Mouse (Mus musculus): ENCODE results near the gene Dand5. TPM values are rescaled to one million over a fixed set of nuclear protein-coding genes. Genes with fewer than 3 reads are reported as not detected.

Dand5 gene
- polyA plus RNA-seq, 1 experiment from 2014 or later: 16.9 TPM

DNA sequence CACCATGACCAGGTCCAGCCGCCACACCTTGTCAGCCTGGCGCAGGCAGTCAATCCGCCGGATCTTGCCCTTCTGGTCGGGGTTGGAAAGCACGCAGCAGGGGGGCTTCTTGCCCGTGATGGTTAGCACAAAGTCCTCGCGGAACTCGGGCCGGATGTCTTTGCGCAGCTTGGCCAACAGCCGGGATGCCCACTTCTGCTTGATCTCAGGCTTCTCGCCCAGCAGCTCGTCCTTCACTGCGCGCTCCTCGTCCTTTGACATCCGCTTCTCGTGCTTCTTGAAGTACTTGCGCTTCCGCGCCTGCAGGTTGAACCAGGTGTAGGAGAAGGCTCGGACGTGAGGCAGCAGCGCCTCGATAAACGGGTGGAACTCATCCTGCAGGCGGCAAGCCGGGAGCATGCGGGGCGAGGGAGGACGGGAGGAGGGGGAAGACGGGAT lies 50.7 kb downstream of the Dand5 start:
- 5% methylated on average over 32 of the region's 34 CpGs for WGBS

DNA sequence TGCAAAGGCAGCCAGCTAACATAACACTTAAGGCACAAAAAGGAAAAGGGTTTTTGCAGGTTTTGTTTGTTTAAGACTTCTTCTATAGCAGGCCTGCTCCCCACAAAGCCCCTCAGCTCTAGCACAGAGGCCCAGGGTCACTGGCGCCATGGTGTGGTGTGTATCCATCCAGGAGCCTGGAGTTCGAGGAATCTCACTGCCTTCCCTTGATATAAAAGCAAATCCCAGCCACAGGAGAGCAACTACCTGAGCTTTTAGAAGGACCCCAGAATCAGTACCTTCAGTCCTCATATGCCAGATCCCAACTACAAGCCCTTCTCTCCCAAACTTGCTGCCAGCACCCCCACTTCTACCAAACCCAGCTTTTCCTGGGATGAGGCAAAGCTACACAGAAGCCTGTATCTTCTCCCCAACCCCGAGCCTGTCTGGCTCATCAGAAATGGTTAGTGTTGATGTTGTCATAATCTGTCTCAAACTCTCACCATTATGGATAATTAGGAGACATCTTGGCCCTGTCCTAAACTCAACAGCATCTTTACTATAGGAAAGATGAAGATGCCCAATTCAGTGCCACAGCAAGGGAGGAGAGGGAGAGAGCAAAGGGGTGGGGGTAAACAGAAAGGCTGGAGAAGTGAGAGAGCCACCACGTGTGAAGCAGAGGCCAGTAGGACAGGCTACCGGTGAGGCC lies 51.5 kb downstream of the Dand5 start:
- WGBS: 25% methylated on average over 5 of the region's 5 CpGs
- peaks cover 17% of the 10 kb centered on the region; the same call in 1 of the 2 replicates for H3K4me1 ChIP-seq (ENCODE audit: control insufficient read depth, insufficient read depth, low read length)
- H3K27me3 ChIP-seq (ENCODE audit: control insufficient read depth, insufficient read depth, low read length): peaks cover 22% of the 10 kb centered on the region
- H3K9me3 ChIP-seq (ENCODE audit: control insufficient read depth, low read length): no peaks in the 10 kb centered on the region
- ATAC-seq (ENCODE audit: low read depth): no peak
- H3K4me3 ChIP-seq (ENCODE audit: low read depth, low read length): peak overlapping the region; percentile 27
- H3K4me2 ChIP-seq (ENCODE audit: low read depth, low read length): peak overlapping the region; percentile 47
- peak overlapping the region; percentile 48 for H3K27ac ChIP-seq (ENCODE audit: low read depth, low read length)
- no peaks in the 10 kb centered on the region for H3K36me3 ChIP-seq (ENCODE audit: control insufficient read depth, insufficient read depth, low read length)
- H3K9ac ChIP-seq (replicated peaks; ENCODE audit: low read depth, low read length): 0 out of 2 replicates have a peak overlapping the region, but pooled peaks have one; percentile 28

More for the DNA sequence above, 50.7 kb downstream of the Dand5 start:
- no peak for ATAC-seq (ENCODE audit: low read depth)
- H3K27ac ChIP-seq (ENCODE audit: low read depth, low read length): peak overlapping the region; percentile 48
- peaks cover 21% of the 10 kb centered on the region for H3K27me3 ChIP-seq (ENCODE audit: control insufficient read depth, insufficient read depth, low read length)
- peak overlapping the region; percentile 27 for H3K4me3 ChIP-seq (ENCODE audit: low read depth, low read length)
- H3K4me2 ChIP-seq (ENCODE audit: low read depth, low read length): peak overlapping the region; percentile 47
- no peaks in the 10 kb centered on the region for H3K9me3 ChIP-seq (ENCODE audit: control insufficient read depth, low read length)
- peak overlapping the region; percentile 28; the same call in 1 of the 2 replicates for H3K9ac ChIP-seq (replicated peaks; ENCODE audit: low read depth, low read length)
- no peaks in the 10 kb centered on the region for H3K36me3 ChIP-seq (ENCODE audit: control insufficient read depth, insufficient read depth, low read length)
- H3K4me1 ChIP-seq (ENCODE audit: control insufficient read depth, insufficient read depth, low read length): peaks cover 11% of the 10 kb centered on the region; the same call in 1 of the 2 replicates

GRCm38 (mm10) chr8:84770100-84770953 lies 52.3 kb downstream of the Dand5 start:
- Histone ChIP-seq H3K4me2 (ENCODE audit: low read depth, low read length) (peak overlapping the region; percentile 47), H3K9me3 (ENCODE audit: control insufficient read depth, low read length) (no peaks in the 10 kb centered on the region), H3K4me3 (ENCODE audit: low read depth, low read length) (peak overlapping the region; percentile 27), H3K4me1 (ENCODE audit: control insufficient read depth, insufficient read depth, low read length) (peaks cover 21% of the 10 kb centered on the region; the same call in 1 of the 2 replicates), H3K36me3 (ENCODE audit: control insufficient read depth, insufficient read depth, low read length) (no peaks in the 10 kb centered on the region), H3K9ac (replicated peaks; ENCODE audit: low read depth, low read length) (0 out of 2 replicates have a peak overlapping the region, but pooled peaks have one; percentile 16), H3K27ac (ENCODE audit: low read depth, low read length) (no peak overlapping the region), H3K27me3 (ENCODE audit: control insufficient read depth, insufficient read depth, low read length) (peaks cover 20% of the 10 kb centered on the region)
- ATAC-seq (ENCODE audit: low read depth): no peak
- 30% methylated on average over 12 of the region's 12 CpGs for WGBS

DNA sequence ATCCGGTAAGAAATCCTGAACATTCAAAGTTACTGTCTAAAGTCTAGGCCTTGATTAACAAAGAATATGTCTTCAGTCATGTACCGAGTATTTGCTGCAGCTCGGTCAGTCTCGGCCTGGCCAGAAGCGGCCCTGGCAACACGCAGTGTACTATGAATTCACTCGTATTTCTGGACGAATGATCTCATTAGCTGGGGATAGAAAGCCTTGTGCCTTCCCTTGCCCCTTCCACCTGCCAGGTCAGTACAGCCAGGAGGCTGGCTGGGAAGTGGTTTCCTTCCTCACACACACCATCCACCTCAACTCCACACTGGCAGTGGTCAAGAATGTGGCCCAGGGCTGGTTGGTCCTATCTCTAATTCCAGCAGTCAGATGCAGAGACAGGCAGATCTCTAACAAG lies 53.3 kb downstream of the Dand5 start:
- 70% methylated on average over 8 of the region's 8 CpGs for WGBS
- H3K4me1 ChIP-seq (ENCODE audit: control insufficient read depth, insufficient read depth, low read length): peaks cover 23% of the 10 kb centered on the region
- H3K9me3 ChIP-seq (ENCODE audit: control insufficient read depth, low read length): no peaks in the 10 kb centered on the region
- 0 out of 2 replicates have a peak overlapping the region, but pooled peaks have one; percentile 7 for H3K9ac ChIP-seq (replicated peaks; ENCODE audit: low read depth, low read length)
- peak overlapping the region; percentile 47 for H3K4me2 ChIP-seq (ENCODE audit: low read depth, low read length)
- H3K36me3 ChIP-seq (ENCODE audit: control insufficient read depth, insufficient read depth, low read length): no peaks in the 10 kb centered on the region
- H3K27ac ChIP-seq (ENCODE audit: low read depth, low read length): no peak overlapping the region
- peak overlapping the region; percentile 10; the same call in 1 of the 2 replicates for H3K4me3 ChIP-seq (ENCODE audit: low read depth, low read length)
- peaks cover 20% of the 10 kb centered on the region for H3K27me3 ChIP-seq (ENCODE audit: control insufficient read depth, insufficient read depth, low read length)
- ATAC-seq (ENCODE audit: low read depth): no peak

DNA sequence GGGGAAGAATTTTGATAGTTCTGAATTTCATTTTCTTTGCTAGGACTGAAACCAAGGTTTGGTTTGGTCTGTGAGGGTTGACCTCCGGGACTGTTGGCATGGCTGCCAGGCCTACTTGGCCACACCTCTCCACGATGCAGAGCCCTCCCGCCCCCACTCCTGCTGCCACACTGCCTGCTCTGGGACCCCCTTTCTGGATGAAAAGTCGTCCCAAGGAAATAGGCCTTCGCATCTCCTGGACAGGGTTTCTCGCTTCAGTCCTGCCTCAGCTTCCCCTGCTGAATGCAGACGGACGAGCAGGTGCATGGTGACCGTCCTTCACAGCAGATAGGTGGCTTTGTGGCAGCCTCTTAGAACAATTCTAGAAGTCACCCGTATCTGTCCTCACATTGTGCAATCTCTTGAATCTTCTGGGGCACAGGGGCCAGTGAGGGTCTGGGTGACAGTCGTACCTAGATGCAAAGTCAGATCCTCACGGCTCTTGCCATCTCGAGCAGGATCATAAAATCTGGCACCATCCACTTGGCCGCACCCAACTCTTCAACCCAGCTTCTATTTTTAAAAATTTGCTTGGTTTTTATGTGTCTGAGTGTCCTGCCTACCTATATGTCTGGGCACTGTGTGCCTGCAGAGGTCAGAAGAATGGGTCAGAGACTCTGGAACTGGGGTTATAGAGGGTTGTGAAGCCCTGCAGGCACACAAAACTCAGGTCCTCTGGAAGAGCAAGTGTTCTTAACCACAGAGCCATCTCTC lies 54.1 kb downstream of the Dand5 start:
- WGBS: 87% methylated on average over 14 of the region's 14 CpGs
- H3K4me2 ChIP-seq (ENCODE audit: low read depth, low read length): peak overlapping the region; percentile 47; the same call in 1 of the 2 replicates
- H3K4me1 ChIP-seq (ENCODE audit: control insufficient read depth, insufficient read depth, low read length): peaks cover 23% of the 10 kb centered on the region
- no peak overlapping the region for H3K4me3 ChIP-seq (ENCODE audit: low read depth, low read length)
- no peaks in the 10 kb centered on the region for H3K36me3 ChIP-seq (ENCODE audit: control insufficient read depth, insufficient read depth, low read length)
- no peak for ATAC-seq (ENCODE audit: low read depth)
- no peaks in the 10 kb centered on the region for H3K9me3 ChIP-seq (ENCODE audit: control insufficient read depth, low read length)
- H3K9ac ChIP-seq (replicated peaks; ENCODE audit: low read depth, low read length): no peak overlapping the region
- peaks cover 20% of the 10 kb centered on the region for H3K27me3 ChIP-seq (ENCODE audit: control insufficient read depth, insufficient read depth, low read length)
- no peak overlapping the region for H3K27ac ChIP-seq (ENCODE audit: low read depth, low read length)

DNA sequence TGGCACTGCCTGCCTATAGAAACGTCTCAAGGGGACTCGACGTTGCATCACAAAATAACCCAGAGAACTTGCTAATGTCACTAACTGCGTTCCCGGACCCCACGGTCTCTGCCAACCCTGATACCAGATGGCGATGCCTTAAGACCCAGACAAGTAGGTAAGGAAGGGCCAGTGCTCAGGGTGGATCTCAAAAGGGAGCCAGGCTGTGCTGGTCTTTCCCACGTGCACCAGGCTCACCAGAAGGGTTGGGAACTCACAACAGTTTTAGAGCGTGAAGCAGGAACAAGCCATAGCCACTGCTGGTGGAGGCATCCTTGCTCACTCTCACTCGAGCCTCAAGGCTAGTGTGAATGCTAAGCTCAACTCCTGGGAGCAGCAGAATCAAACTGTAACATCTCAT lies 55.4 kb downstream of the Dand5 start:
- H3K36me3 ChIP-seq (ENCODE audit: control insufficient read depth, insufficient read depth, low read length): no peaks in the 10 kb centered on the region; the same call in 1 of the 2 replicates
- no peak overlapping the region for H3K27ac ChIP-seq (ENCODE audit: low read depth, low read length)
- no peaks in the 10 kb centered on the region for H3K9me3 ChIP-seq (ENCODE audit: control insufficient read depth, low read length)
- no peak overlapping the region for H3K4me3 ChIP-seq (ENCODE audit: low read depth, low read length)
- H3K9ac ChIP-seq (replicated peaks; ENCODE audit: low read depth, low read length): no peak overlapping the region
- ATAC-seq (ENCODE audit: low read depth): no peak
- peaks cover 23% of the 10 kb centered on the region for H3K4me1 ChIP-seq (ENCODE audit: control insufficient read depth, insufficient read depth, low read length)
- H3K4me2 ChIP-seq (ENCODE audit: low read depth, low read length): no peak overlapping the region
- H3K27me3 ChIP-seq (ENCODE audit: control insufficient read depth, insufficient read depth, low read length): peaks cover 20% of the 10 kb centered on the region
- 82% methylated on average over 10 of the region's 10 CpGs for WGBS

DNA sequence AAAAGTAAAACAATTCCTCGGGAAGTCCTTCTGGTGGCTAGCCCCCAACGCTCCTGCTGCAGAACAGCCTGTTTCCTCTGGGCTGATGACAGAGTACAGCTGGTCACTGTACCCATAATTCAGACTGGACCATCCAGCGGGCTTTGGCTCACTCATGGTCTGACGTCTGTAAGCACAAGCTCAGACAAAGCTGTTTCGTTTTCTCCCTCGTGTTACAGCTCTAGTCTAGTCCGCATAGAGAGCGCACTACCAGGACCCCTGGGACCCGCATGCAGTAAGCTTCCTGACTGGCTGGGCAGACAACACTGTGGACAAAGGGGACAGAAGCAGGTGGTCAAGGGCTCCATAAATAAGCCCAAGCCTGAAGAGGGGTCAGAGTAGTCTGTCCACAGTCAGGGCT lies 56.2 kb downstream of the Dand5 start:
- no peak; the same call in 1 of the 2 replicates for ATAC-seq (ENCODE audit: low read depth)
- 35% methylated on average over 9 of the region's 9 CpGs for WGBS

DNA sequence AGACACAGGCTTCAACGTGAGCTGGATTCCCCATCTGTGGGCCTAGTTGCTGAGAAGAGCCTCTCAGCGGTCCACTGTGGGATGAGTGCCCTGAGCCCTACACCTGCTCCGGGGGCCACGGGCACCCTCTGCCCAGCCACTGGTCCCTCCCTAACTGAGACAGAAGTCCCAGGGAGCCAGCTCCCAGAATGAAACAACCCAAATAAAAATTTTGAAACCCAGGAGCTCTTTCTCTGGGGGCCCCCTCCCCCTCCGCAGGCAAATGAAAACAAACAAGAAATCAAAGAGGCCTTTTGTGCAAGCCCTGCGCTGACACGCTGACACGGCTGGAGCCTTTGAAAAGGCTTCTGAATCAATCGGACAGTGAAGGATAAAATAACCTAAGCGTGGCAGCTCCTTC lies 57.0 kb downstream of the Dand5 start:
- Histone ChIP-seq H3K4me3 (ENCODE audit: low read depth, low read length) (no peak overlapping the region), H3K36me3 (ENCODE audit: control insufficient read depth, insufficient read depth, low read length) (no peaks in the 10 kb centered on the region; the same call in 1 of the 2 replicates), H3K9me3 (ENCODE audit: control insufficient read depth, low read length) (no peaks in the 10 kb centered on the region), H3K9ac (replicated peaks; ENCODE audit: low read depth, low read length) (0 out of 2 replicates have a peak overlapping the region, but pooled peaks have one; percentile 26), H3K27me3 (ENCODE audit: control insufficient read depth, insufficient read depth, low read length) (peaks cover 16% of the 10 kb centered on the region), H3K4me1 (ENCODE audit: control insufficient read depth, insufficient read depth, low read length) (peaks cover 20% of the 10 kb centered on the region), H3K27ac (ENCODE audit: low read depth, low read length) (peak overlapping the region; percentile 8; the same call in 1 of the 2 replicates), H3K4me2 (ENCODE audit: low read depth, low read length) (peak overlapping the region; percentile 24; the same call in 1 of the 2 replicates)
- 8% methylated on average over 10 of the region's 10 CpGs for WGBS
- no peak for ATAC-seq (ENCODE audit: low read depth)

More for the DNA sequence above, 56.2 kb downstream of the Dand5 start:
- no peaks in the 10 kb centered on the region; the same call in 1 of the 2 replicates for H3K36me3 ChIP-seq (ENCODE audit: control insufficient read depth, insufficient read depth, low read length)
- peak overlapping the region; percentile 8; the same call in 1 of the 2 replicates for H3K27ac ChIP-seq (ENCODE audit: low read depth, low read length)
- no peak overlapping the region for H3K4me3 ChIP-seq (ENCODE audit: low read depth, low read length)
- peaks cover 19% of the 10 kb centered on the region for H3K27me3 ChIP-seq (ENCODE audit: control insufficient read depth, insufficient read depth, low read length)
- H3K9ac ChIP-seq (replicated peaks; ENCODE audit: low read depth, low read length): 0 out of 2 replicates have a peak overlapping the region, but pooled peaks have one; percentile 26
- H3K4me1 ChIP-seq (ENCODE audit: control insufficient read depth, insufficient read depth, low read length): peaks cover 20% of the 10 kb centered on the region
- H3K9me3 ChIP-seq (ENCODE audit: control insufficient read depth, low read length): no peaks in the 10 kb centered on the region
- peak overlapping the region; percentile 24; the same call in 1 of the 2 replicates for H3K4me2 ChIP-seq (ENCODE audit: low read depth, low read length)

Data from neural tube, embryonic 14.5 days (tissue).